In the genomic region with DNA sequence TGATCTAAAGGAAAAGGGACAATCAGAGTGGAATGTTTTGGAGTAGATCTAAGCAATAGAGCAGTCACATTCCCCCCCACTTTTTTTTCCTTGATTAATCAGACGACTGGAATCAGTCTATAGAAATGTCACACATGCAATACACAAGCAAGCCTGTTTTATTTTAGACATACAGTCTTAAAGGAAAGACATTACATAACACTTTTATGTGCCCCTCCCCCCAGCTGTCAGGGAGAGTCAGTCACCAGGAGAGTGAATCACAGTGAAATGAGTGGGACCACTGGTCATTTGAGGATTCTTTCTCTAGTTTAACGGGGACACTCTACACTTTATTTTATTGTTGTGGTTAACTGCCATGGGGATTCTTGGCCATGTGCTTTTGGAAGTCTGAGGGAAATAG, we compare ENCODE assay signal across 8 mouse cellular contexts. TPM values are rescaled to one million over a fixed set of nuclear protein-coding genes. Genes with fewer than 3 reads are reported as not detected.
DNase-seq lines count a peak whose midpoint lies in the region; ATAC-seq lines count a peak whose summit lies in the region.

No protein-coding gene starts in this region.

- no peak overlapping the region for H3K9ac ChIP-seq in heart, embryonic 15.5 days
- H3K9ac ChIP-seq in embryonic facial prominence, embryonic 14.5 days (ENCODE audit: low read depth, low read length): no peak overlapping the region
- H3K9ac ChIP-seq in kidney, embryonic 16.5 days (replicated peaks; ENCODE audit: low read length): no peak overlapping the region
- no peak overlapping the region for H3K9ac ChIP-seq in midbrain, embryonic 16.5 days (ENCODE audit: low read depth, low read length)

- DNase-seq in heart, postnatal 4 days: no peak
- DNase-seq in embryonic facial prominence, embryonic 14.5 days (ENCODE audit: low spot score): peak; percentile 2
- no peak for DNase-seq in right cerebral cortex, postnatal 10 days (ENCODE audit: low spot score in 2 of 2)

- 0 out of 2 replicates have a peak, but pooled peaks cover 3% of the 10 kb centered on the region for H3K27me3 ChIP-seq in heart, embryonic 15.5 days
- H3K27me3 ChIP-seq in embryonic facial prominence, embryonic 14.5 days (replicated peaks; ENCODE audit: control insufficient read depth, insufficient read depth, low read length): 0 out of 2 replicates have a peak, but pooled peaks cover 3% of the 10 kb centered on the region
- H3K27me3 ChIP-seq in kidney, embryonic 16.5 days (ENCODE audit: insufficient read depth, low read length): no peaks in the 10 kb centered on the region; the same call in 1 of the 2 replicates
- peaks cover 7% of the 10 kb centered on the region; the same call in 1 of the 2 replicates for H3K27me3 ChIP-seq in midbrain, embryonic 16.5 days (ENCODE audit: control insufficient read depth, insufficient read depth, low read depth, low read length)

- ATAC-seq in heart, embryonic 15.5 days (replicated peaks; ENCODE audit: insufficient number of reproducible peaks, insufficient read depth, low FRiP score, low read depth): no peak
- ATAC-seq in embryonic facial prominence, embryonic 14.5 days (ENCODE audit: low read depth): no peak
- no peak for ATAC-seq in kidney, embryonic 16.5 days (ENCODE audit: low FRiP score, low TSS enrichment)
- ATAC-seq in midbrain, embryonic 16.5 days: no peak
- no peak for ATAC-seq in megakaryocyte progenitor cell, adult 5-6 weeks (replicated peaks; ENCODE audit: poor library complexity)
- ATAC-seq in CD4-positive, CD25-positive, alpha-beta regulatory T cell, adult 4 months: no peak

- peaks cover 10% of the 10 kb centered on the region for H3K4me1 ChIP-seq in heart, embryonic 15.5 days (replicated peaks)
- peaks cover 20% of the 10 kb centered on the region for H3K4me1 ChIP-seq in embryonic facial prominence, embryonic 14.5 days (ENCODE audit: control insufficient read depth, insufficient read depth, low read length)
- H3K4me1 ChIP-seq in kidney, embryonic 16.5 days (ENCODE audit: insufficient read depth, low read length): peaks cover 29% of the 10 kb centered on the region
- H3K4me1 ChIP-seq in midbrain, embryonic 16.5 days (ENCODE audit: control insufficient read depth, insufficient read depth, low read length): no peaks in the 10 kb centered on the region; the same call in 1 of the 2 replicates

- peak overlapping the region; percentile 97 for H3K4me2 ChIP-seq in heart, embryonic 15.5 days
- H3K4me2 ChIP-seq in embryonic facial prominence, embryonic 14.5 days (ENCODE audit: low read depth, low read length): peak overlapping the region; percentile 73
- H3K4me2 ChIP-seq in kidney, embryonic 16.5 days (replicated peaks; ENCODE audit: low read depth, low read length): peak overlapping the region; percentile 64
- H3K4me2 ChIP-seq in midbrain, embryonic 16.5 days (ENCODE audit: low read length): peak overlapping the region; percentile 68

- WGBS in heart, embryonic 15.5 days: 34% methylated on average over 2 of the region's 2 CpGs
- WGBS in embryonic facial prominence, embryonic 14.5 days: 10% methylated on average over 2 of the region's 2 CpGs
- WGBS in kidney, embryonic 16.5 days: 9% methylated on average over 2 of the region's 2 CpGs
- 16% methylated on average over 2 of the region's 2 CpGs for WGBS in midbrain, embryonic 16.5 days

- H3K27ac ChIP-seq in heart, embryonic 15.5 days: no peak overlapping the region
- H3K27ac ChIP-seq in embryonic facial prominence, embryonic 14.5 days (replicated peaks; ENCODE audit: low read depth, low read length): no peak overlapping the region
- H3K27ac ChIP-seq in kidney, embryonic 16.5 days (ENCODE audit: low read length): no peak overlapping the region
- no peak overlapping the region for H3K27ac ChIP-seq in midbrain, embryonic 16.5 days (ENCODE audit: low read length)

- peak overlapping the region; percentile 84 for H3K4me3 ChIP-seq in heart, embryonic 15.5 days
- H3K4me3 ChIP-seq in embryonic facial prominence, embryonic 14.5 days (ENCODE audit: low read depth, low read length): peak overlapping the region; percentile 64
- H3K4me3 ChIP-seq in kidney, embryonic 16.5 days (ENCODE audit: low read length): peak overlapping the region; percentile 83
- H3K4me3 ChIP-seq in midbrain, embryonic 16.5 days (ENCODE audit: low read depth, low read length): peak overlapping the region; percentile 81

- no peaks in the 10 kb centered on the region for H3K9me3 ChIP-seq in heart, embryonic 15.5 days (replicated peaks)
- no peaks in the 10 kb centered on the region for H3K9me3 ChIP-seq in embryonic facial prominence, embryonic 14.5 days (ENCODE audit: control insufficient read depth, low read length)
- H3K9me3 ChIP-seq in kidney, embryonic 16.5 days (ENCODE audit: low read length): no peaks in the 10 kb centered on the region
- H3K9me3 ChIP-seq in midbrain, embryonic 16.5 days (replicated peaks; ENCODE audit: control insufficient read depth, low read length, poor library complexity, severe bottlenecking): no peaks in the 10 kb centered on the region

- H3K36me3 ChIP-seq in heart, embryonic 15.5 days: no peaks in the 10 kb centered on the region
- H3K36me3 ChIP-seq in embryonic facial prominence, embryonic 14.5 days (ENCODE audit: control insufficient read depth, insufficient read depth, low read length): peaks cover 5% of the 10 kb centered on the region
- no peaks in the 10 kb centered on the region for H3K36me3 ChIP-seq in kidney, embryonic 16.5 days (ENCODE audit: insufficient read depth, low read length)
- H3K36me3 ChIP-seq in midbrain, embryonic 16.5 days (ENCODE audit: control insufficient read depth, insufficient read depth, low read length): no peaks in the 10 kb centered on the region

RNA-seq across cellular contexts. Expression of a gene that starts 2.7 kb away (rescaled TPM):
- polyA plus RNA-seq in heart, embryonic 15.5 days (2015; fragmentation: Nextera tagmentation; extraction: Ambion mirVana): 4.1 and 5.7 TPM in 2 replicates
- total RNA-seq in heart, postnatal 4 days (2021): 1 to 10 TPM; 4.7 to 7.8 TPM
- polyA plus RNA-seq in embryonic facial prominence, embryonic 14.5 days (2014; fragmentation: Nextera tagmentation; extraction: Ambion mirVana): 7.7 and 9.4 TPM in 2 replicates
- polyA plus RNA-seq in kidney, embryonic 16.5 days (2015; fragmentation: Nextera tagmentation; extraction: Ambion mirVana): 10.8 and 13.6 TPM in 2 replicates
- 10.7 and 12.9 TPM in 2 replicates for polyA plus RNA-seq in midbrain, embryonic 16.5 days (2015; fragmentation: Nextera tagmentation; extraction: Ambion mirVana)
- total RNA-seq in megakaryocyte progenitor cell, adult 5-6 weeks (2015): not detected in 2 replicates
- 0.14 TPM in 1 of 2 replicates, not detected in the other for total RNA-seq in megakaryocyte progenitor cell, adult 5-6 weeks (2017)
- under 1 TPM in 1 of 2 experiments, not detected in 1; 0.27 TPM for polyA plus RNA-seq in CD4-positive, CD25-positive, alpha-beta regulatory T cell, adult 4 months (2017; shearing (Covaris generic))
